Mouse (Mus musculus): ENCODE measurements around the gene Paics.

GRCm38 (mm10) chr5:76964651-76965050, 13.5 kb downstream of the Paics start:
- TF ChIP-seq POLR2A (IDR thresholded peaks at IDR 0.05; ENCODE audit: insufficient read depth, low read depth, low read length) (no peak), CTCF (IDR thresholded peaks at IDR 0.05) (peak; percentile 51), EP300 (IDR thresholded peaks at IDR 0.05; ENCODE audit: insufficient read depth, low read depth, low read length) (no peak)

All from heart, adult 2 months (tissue).